Mouse (Mus musculus) cerebellum, postnatal 14 days (tissue): ENCODE data around the gene Ddi2.
A peak's percentile ranks its signal among the peaks of the same experiment; 100 is the strongest.

ENCODE experiments used
- DNase-seq, 2 experiments: peaks; one replicate each; pipeline ENCODE4 v3.0.0; 2021; ENCODE audit warnings: mixed read lengths in 2 of 2

Gene Ddi2

DNA sequence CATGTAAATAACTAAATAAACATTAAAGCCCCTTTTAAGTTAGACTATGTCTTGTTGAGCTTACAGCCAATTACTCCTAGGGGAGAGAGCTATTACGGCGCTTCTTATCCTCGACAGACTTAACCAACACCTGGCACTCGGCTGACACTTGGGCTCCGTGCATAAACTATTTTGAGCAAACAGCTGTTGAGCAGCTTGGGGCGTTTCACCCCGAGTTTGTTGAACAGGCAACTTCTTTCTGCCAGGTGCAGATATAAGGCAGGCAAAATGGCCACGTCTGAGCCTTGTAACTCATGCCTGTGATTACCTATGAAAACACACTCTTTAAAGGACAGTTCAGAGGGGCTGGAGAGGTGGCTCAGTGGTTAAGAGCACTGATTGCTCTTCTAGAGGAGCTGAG, 14.8 kb upstream of the Ddi2 start:
- DNase-seq = no peak

DNA sequence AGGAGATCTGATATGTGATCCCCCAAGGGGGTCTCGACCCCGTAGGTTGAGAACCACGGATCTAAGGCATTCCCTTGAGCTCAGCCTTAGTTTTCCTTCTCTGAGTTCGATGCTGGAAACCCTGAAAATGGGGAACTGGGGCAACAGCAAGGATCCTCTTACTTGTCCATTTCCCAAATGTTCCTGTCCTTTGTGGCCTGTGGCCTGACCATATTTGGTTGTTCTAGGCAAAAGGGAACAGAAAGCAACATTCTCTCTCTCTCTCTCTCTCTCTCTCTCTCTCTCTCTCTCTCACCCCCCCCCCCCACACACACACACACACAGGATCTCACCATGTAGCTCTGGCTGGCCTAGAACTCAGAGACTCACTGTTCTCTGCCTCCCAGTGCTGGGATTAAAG, 13.6 kb upstream of the Ddi2 start:
- no peak for DNase-seq

DNA sequence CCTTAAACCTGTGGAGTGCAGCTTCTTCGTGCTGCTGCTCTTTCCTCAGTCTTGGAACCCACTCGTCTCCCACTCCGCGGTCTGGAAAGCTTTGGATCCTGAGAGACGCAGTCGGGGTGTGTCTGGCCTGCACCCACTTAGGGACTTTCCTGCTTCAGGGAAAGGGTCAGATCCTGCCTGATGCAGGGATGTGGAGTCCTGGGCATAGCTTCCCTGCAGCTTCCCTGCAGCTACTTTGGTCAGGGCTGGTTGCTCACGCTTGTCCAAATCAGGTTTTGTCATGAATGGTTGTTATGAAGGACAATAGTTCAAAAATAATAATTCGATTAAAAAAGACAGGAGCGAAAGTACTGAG, 12.0 kb upstream of the Ddi2 start:
- no peak for DNase-seq

DNA sequence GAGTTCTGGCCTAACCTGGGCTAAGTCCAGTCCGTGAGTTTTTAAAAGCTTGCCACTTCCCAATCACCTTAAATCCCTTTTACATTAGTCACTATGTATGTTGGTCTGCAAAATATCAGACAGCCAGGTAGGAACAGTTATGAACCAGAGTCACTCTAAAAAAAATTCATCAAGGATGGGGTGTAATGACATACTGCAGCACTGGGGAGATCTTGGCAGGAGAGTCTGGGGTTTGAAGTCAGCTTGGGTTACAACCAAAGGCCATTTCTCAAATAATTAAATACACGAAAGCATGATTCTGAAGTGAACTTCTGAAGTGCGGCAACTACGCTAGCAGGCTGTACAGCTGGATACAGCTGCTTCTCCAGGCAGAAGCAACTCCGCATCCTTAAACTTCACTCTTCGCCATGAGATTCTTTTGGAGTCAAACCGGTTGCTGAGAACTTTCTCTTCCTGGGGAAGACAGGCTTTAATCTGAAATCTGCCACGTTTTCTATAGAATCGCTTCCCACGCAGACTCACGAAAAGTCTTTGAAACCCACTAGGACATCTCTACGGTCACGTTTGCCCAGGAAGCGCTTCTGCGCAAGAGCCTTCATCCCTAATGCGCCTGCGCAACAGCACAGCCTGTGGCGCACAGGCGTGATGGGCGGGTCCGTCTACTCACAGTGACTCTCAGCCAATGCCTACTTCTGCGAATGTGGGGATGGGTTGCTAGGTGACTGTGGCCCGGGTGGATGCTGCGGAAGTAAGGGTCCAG, 11.4 kb upstream of the Ddi2 start:
- DNase-seq = peak; percentile 88 to 91

DNA sequence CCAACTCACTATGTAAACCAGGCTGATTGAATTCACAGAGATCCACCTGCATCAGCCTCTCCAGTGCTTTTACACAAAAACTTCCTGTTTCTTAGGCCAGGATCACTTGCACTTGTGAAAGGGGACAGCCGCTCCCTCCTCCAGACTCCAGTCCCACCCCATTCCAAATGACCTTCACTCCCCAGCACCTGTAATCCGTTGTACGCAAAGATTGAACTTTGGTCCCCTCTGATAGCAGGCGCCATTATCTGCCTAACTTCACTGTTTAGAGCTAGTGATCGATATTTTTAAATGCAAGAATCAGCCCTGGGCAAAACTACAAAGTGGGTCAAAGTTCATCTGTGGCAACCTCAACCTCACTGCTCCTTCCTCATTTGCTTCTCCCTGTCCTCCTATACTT, 8.5 kb upstream of the Ddi2 start:
- DNase-seq = no peak

DNA sequence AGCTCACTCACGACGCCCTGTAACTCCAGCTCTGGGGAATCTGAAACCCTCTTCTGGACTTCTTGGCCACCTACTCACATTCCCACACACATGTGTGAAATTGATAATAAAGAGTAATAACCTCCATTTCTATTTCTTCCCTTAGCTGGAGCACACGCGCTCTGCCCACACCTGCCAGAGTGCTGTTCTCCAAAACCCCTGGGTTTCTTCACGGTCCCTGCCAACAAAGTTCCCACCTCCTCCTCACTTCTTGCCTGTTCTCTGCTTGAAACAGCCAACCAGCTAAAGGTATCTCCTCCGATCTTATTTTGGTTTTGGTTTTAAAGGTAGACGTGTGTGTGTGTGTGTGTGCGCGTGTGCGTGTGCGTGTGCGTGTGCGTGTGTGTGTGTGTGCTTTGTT, 7.2 kb upstream of the Ddi2 start:
- no peak for DNase-seq

DNA sequence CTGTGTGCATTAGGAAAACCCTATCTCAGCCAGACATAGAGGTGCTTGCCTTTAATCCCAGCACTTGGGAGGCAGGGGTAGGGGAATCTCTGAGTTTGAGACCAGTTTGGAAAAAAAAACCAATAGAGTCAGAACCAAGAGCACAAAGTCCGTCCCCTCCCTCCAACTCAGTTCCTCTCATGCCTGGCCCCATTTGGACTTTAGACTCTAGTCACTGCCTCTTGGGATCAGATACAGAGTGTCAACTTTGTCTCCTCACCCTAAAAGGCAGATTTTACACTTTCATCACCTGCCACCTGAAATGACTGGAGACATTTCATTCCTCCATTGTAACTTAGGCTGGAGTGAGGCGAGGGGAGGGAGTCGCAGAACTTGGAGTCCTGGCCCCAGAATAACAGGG, 6.0 kb upstream of the Ddi2 start:
- DNase-seq = no peak

DNA sequence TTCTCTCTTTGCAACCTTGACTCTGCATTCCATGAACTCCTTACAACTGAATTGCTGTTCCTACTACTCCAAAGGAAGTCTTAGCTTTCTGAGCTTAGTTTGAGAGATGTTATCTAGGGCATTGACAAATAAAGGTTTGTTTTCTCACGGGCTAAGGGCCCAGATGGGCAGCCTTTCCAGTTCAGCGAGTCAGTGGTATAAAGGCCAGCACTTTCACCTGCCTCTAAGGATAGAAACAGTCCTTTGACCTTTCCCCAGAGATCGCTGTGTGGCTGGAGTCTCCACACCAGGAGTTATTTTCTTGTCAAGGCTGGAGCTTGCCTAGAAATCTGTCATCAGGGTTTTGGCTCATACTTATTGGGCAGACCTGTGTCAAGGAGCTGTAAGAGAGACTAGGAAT, 2.5 kb upstream of the Ddi2 start:
- no peak for DNase-seq

DNA sequence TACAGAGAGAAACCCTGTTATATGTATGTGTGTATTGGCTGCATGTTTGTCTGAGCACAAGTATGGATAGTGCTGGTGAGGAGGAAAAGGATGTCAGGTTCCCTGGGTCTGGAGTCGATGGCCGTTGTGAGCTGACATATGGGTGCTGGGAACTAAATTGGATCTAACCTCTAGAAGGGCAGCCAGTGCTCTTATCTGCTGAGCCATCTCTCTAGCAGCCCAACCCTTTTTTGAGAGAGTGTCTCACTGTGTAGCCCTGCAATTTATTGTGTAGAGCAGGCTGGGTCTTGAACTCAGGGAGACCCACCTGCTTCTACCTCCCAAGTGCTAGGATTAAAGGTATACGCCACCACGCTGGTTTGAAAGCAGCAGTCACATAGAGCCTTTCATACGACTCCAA, 2.1 kb upstream of the Ddi2 start:
- no peak for DNase-seq

DNA sequence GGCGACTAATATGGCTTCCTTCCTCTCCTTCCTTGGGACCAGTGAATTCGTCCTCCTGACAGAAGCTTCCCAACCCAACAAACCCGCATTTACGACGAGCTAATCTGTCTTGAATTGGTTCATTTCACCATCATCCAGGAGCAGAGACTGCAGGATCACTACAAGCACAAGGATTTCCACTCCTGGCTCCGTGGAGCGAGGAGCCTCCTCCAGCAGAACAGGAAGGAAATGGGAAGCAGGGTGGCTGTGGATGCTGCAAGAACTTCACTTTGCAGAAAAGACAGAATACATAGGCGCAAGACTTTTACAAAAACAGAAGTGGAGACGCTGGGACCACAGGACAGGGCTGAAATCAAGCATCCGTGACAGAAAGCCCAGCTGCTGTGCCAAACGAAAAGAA, 1.4 kb upstream of the Ddi2 start:
- DNase-seq = no peak

DNA sequence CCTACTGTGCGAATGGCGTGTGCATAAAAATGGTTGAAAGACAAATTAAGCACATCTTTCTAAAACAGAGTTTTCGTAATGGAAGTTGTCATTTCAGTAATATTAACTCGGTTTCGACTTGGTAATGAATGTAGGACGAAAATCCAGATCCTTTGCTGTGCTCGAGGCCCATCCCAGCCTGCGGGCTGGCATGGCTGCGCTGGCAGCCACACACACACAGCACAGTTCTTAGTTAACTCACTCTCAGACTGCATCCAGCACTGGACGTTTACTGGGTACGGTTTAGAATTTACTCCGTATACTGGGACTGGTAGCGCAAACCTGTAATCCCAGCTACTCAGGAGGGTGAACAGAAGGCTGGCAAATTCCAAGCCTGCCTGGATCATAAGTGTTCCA, 452 bp upstream of the Ddi2 start:
- DNase-seq = no peak

DNA sequence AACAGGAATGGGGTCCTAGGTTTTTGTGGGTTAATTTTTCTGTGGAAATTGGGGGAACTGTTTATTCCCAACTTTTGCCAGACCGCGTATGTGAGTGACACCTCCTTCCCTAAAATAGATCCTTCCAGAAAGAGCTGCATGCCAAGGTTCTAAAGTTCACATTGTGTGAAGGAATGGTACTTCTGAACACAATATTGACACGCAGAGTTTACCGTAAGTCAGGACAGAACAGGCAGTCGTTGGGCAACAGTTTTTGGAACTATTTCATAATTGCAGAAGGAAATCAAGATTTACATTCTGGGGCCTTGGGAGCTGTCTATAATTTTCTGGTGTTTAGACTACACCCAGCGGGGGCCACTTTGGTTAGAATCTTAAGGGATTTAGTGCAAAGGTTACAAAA, 1.3 kb downstream of the Ddi2 start:
- no peak for DNase-seq

DNA sequence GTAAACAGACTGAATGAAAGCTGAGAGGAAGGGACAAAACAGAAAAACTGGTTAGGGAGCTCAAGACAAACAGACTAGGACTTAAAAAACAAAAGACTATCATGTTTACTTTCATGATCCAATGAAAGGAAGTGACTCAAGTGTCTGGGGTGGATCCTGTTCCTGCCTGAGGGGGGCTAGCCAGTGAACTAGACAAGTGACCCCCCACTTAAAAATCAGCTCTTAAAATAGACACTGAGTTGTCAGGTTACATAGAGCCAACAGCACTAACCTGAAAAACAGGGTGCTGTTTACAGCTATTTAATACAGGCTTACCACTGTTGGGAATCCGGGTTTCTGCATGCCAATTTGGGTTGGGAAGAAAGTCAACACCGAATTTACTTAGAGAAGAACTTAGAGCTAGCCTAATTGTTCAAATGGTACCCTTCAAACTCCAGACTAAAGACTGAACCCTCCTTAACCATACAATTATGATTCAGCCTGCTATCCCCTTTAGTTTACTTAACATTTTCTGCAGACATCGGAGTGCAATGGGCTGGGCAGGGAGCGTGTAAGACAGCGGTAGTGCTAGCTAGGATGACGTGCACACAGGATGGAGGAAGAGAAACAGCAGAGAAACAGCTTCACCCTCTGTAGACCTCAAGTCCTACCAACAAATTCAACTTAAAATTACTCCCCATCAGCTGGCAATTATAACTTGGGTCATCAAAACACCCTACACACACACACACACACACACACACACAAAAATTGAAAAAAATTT, 2.3 kb downstream of the Ddi2 start:
- DNase-seq = no peak

DNA sequence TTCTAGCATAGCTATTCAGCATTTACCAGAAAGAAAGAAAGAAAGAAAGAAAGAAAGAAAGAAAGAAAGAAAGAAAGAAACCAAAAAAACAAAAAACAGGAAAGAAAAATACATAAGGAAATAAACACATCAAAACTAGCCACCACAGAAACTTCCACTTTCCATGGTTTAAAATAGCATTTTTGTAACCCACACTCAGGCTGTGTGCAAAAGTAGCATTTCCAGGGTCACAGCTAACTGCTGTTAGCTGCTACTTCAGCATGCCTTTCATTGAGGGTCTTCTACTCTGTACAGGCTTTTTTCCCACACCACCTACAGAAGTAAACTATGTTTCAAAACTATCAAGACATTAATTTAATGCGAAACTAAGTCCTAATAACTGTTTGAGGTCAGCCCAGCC, 3.9 kb downstream of the Ddi2 start:
- no peak for DNase-seq

DNA sequence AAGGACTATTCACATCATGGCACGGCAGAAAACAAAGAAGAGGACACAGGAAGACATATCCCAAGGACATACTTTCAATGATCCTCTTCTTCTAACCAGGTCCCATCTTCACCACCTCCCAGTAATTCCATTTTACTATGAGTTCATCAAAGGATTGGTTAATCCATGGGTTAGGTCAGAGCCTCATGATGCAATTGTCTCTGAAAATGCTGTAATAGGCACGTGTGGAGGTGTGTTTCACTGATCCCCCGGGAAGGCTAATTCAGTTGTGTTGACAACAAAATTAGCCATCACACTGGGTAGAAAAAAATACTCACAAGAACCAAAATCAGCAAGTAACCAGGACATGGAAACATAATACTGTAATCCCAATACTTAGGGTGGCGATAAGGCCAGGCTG, 5.6 kb downstream of the Ddi2 start:
- no peak for DNase-seq

DNA sequence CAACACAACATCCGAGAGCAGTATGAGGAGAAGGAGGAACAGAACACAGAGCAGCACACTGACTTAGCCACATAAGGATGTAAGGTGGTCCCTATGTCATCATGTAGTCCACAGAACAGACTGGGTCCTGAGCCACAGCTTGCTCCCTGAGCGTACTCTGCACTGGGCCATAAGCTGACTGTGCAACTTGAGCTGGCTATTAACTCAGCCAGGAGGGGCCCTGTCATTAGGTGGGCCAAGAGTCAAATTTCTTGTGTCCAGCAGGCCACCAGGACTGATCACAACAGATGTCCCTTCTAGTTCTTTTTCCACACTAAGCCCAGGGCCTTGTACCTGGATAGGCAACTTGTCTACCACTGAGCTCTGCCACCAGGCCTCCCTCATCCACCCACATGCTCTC, 8.2 kb downstream of the Ddi2 start:
- DNase-seq = no peak

DNA sequence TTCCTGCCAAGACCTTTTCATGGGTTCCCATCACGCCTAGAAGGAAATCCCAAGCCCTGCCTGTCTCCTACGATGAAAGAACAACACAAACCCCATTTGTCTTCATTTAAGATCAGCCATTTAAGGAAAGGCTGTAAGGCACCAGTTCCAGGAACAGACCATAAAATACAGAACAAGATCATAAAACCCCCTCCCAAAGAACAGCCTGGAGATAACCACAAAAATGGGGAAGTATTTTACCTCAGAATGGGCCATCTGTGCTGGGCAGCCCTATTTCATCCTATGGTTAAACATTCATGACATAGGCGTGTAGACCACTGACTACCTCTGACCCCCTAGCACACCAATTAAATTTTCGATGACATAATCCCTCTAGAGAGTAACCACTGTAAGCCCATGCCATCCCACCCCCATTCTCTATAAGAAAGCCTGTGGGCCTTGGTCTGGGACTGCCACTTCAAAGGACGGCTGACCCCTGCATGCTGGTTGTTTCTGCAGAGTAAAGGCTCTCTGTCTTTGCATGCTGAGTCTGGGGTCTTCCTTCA, 9.5 kb downstream of the Ddi2 start:
- DNase-seq = no peak

DNA sequence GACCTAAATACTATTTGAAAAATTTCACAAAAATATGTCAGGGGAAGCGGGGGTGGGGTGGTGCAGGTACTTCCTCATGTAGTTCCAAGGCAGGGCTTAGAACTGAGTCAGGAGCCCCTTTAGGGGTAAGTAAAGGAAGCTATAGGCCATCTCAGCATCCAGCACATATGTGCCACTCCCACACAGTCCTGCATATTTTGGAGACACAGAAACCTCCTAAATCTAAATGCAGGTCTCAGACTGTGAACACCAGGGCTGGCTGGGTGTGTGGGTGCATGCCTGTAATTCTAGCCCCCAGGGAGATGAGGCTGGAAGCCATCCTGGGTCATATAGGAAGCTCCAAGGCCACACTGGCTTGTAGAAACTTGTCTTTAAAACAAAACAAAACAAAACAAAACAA, 12.0 kb downstream of the Ddi2 start:
- DNase-seq = no peak

DNA sequence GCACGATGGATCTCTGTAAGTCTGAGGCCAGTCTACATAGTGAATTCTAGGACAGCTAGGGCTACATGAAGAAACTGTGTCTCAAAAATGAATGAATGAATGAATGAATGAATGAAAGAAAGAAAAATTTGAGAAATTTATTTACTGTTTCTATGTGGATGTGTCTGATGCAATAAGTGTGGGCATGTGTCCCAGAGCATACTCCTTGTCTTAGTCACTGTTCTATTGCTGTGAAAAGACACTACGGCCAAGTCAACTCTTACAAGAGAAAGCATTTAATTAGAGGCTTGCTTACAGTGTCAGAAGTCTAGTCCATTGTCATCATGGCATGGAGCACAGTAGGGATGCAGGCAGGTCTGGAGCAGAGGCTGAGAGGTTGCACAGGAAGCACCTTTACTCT, 14.2 kb downstream of the Ddi2 start:
- no peak for DNase-seq

DNA sequence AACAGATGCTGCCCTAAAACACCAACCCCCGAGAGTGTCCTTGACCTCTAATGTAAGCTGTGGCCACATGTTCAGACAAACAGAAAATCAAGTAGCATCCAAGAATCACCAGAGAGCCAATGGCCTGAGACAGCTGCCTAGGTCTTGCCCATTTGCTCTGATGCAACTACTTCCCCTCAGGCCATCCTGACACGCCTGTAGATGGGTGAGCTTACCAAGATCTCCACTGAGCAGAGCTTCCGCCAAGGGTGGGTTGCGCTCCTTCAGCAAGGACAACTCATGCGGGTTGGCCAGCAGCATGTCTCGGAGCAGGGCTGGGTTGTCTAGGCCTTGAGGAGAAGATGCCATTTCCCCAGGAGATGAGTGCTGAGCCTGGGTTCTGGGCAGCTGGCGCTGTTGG, 15.2 kb downstream of the Ddi2 start:
- DNase-seq = no peak

DNA sequence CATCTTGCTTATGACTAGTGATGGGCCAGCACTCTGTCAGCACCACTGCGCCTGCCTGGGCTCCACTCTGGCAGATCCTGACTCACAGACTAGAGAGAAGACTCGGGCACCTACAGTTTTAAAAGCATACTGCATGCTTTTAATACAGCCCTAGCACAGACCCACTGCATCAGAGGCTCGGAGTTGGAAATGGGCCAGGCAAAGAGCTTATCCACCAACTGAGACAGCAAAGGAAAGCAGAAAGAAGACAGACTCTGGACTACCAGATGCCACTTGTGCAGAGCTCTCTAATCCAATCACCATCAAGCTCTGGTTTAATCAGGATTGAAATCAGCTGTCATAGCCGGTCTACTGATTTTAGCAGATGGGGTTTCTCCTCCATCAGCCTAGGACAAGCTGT, 17.9 kb downstream of the Ddi2 start:
- peak; percentile 68 to 84 for DNase-seq

DNA sequence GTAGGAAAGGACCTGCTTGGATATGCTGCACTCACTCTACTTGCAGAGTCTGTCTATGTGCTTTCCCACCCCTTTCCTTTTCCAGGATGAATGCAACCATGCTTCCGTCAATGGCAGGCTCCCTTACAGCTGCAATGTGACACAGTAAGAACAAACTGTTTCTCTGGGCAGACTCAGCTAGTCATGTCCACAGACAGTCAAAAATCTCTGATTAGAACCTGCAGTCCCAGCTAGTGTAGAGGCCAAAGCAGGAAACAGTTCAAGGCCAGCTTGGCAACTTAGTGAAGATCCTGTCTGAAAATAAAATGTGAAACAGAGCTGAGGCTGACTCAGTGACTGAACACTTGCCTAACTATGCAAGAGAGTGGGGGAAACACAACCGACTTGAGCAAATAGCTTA, 18.6 kb downstream of the Ddi2 start:
- DNase-seq = no peak

DNA sequence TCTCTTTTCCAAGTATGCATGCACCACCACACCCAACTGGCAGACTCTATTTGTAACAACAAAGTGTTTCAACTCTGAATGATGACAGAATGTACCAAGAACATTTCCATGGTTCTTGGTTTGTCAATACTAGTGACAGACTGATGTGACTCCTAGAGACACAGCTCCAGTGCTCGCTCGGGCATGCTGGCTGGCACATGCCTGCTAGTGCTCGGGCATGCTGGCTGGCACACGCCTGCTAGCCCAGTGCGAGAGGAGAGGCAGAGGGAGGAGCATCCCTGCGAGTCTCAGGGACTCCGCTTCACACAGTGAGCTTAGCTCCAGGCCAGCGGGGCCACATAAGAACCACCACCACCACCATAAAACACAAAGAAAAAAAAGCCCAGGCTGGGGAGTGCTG, 28.5 kb downstream of the Ddi2 start:
- no peak for DNase-seq

DNA sequence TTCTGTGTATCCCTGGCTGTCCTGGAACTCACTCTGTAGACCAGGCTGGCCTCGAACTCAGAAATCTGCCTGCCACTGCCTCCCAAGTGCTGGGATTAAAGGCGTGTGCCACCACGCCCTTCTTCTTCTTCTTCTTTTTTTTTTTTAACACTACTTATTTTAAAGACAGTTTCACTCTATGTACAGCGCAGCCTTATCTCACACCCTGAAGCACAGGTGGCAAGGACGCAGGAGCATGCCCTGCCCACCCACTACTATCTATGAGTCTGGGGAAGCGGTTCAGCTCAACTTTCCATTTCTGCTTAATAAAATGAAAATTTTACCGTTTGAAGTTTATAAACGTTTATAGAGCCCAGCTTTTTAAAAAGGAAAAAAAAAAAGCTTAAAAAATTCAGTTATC, 34.7 kb downstream of the Ddi2 start:
- no peak for DNase-seq

DNA sequence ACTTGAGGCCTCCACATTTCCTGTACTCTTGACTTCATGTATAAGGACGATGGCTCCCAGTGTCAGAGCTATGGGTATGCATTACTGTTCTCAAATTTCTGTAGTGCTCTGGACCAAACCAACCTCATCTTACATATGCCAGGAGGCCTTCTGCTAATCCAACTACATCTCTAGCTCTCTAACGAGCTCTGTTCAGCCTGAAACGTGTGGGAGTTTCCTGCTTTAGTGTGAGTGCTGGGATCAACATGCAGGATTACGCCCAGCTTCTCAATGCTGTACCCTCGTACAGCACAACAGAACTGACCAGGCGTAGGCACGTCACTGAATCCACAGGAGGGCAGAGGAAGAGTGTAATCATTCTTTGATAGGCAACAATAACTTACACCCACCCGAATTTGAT, 36.7 kb downstream of the Ddi2 start:
- DNase-seq = no peak
